ENCODE assay signal across 7 mouse cellular contexts in genomic region chr11:110399240-110400150, GRCm38 (mm10). TPM values are rescaled to one million over a fixed set of nuclear protein-coding genes. Genes with fewer than 3 reads are reported as not detected.
DNase-seq lines count a peak whose midpoint lies in the region; ATAC-seq and TF ChIP-seq lines count a peak whose summit lies in the region.

No protein-coding gene starts in this region.

- H3K9ac ChIP-seq in limb, embryonic 12.5 days (replicated peaks): peak overlapping the region; percentile 68

- TF ChIP-seq CTCF in spleen, adult 2 months (IDR thresholded peaks at IDR 0.05; ENCODE audit: extremely low read depth, insufficient read depth, insufficient read length, insufficient replicate concordance): no peak
- TF ChIP-seq CTCF in small intestine, adult 2 months (IDR thresholded peaks at IDR 0.05; ENCODE audit: extremely low read depth, insufficient read length, insufficient replicate concordance, low read depth, low read length): no peak

- no peak for DNase-seq in spleen, adult 2 months (ENCODE audit: low read depth in 1 of 2, low spot score in 2 of 2)
- DNase-seq in spleen, adult 12 weeks (ENCODE audit: low spot score): no peak
- no peak for DNase-seq in layer of hippocampus, postnatal 10 days (ENCODE audit: low spot score in 2 of 2)
- no peak for DNase-seq in cerebellum, postnatal 14 days

- no peak for TF ChIP-seq POLR2A in spleen, adult 2 months (IDR thresholded peaks at IDR 0.05; ENCODE audit: low read depth, low read length)
- TF ChIP-seq POLR2A in small intestine, adult 2 months (IDR thresholded peaks at IDR 0.05; ENCODE audit: low read depth, low read length): no peak

- H3K27me3 ChIP-seq in spleen, adult 2 months (ENCODE audit: control insufficient read depth, insufficient read depth, low read length): no peaks in the 10 kb centered on the region
- H3K27me3 ChIP-seq in limb, embryonic 12.5 days: no peaks in the 10 kb centered on the region
- no peaks in the 10 kb centered on the region for H3K27me3 ChIP-seq in small intestine, adult 2 months (ENCODE audit: control insufficient read depth, insufficient read depth, low read length)

- H3K4me2 ChIP-seq in limb, embryonic 12.5 days: peak overlapping the region; percentile 79

- H3K9me3 ChIP-seq in limb, embryonic 12.5 days: no peaks in the 10 kb centered on the region

- WGBS in spleen, adult 2 months: 1% methylated on average over 15 of the region's 15 CpGs
- WGBS in limb, embryonic 12.5 days: 12% methylated on average over 15 of the region's 15 CpGs
- 1% methylated on average over 15 of the region's 15 CpGs for WGBS in small intestine, adult 2 months

- H3K4me1 ChIP-seq in spleen, adult 2 months (ENCODE audit: control insufficient read depth, insufficient read depth, insufficient read length): no peaks in the 10 kb centered on the region
- peaks cover 22% of the 10 kb centered on the region for H3K4me1 ChIP-seq in limb, embryonic 12.5 days (replicated peaks)
- H3K4me1 ChIP-seq in small intestine, adult 2 months (ENCODE audit: control insufficient read depth, insufficient read depth, insufficient read length, low read length): peaks cover 5% of the 10 kb centered on the region; the same call in 1 of the 2 replicates

- H3K4me3 ChIP-seq in spleen, adult 2 months (ENCODE audit: extremely low read depth, insufficient read depth, insufficient read length): peak overlapping the region; percentile 67
- H3K4me3 ChIP-seq in limb, embryonic 12.5 days (replicated peaks): peak overlapping the region; percentile 60
- peak overlapping the region; percentile 87 for H3K4me3 ChIP-seq in small intestine, adult 2 months (ENCODE audit: low read depth, low read length)

- no peaks in the 10 kb centered on the region for H3K36me3 ChIP-seq in spleen, adult 2 months (ENCODE audit: control insufficient read depth, insufficient read depth, low read length)
- H3K36me3 ChIP-seq in limb, embryonic 12.5 days: no peaks in the 10 kb centered on the region
- no peaks in the 10 kb centered on the region for H3K36me3 ChIP-seq in small intestine, adult 2 months (ENCODE audit: control insufficient read depth, insufficient read depth, low read length)

- 0 out of 2 replicates have a peak, but pooled peaks have one; percentile 28 for ATAC-seq in erythroblast, adult 5-6 weeks (replicated peaks; ENCODE audit: low FRiP score, poor library complexity, severe bottlenecking)
- peak; percentile 16; the same call in 1 of the 2 replicates for ATAC-seq in limb, embryonic 12.5 days (ENCODE audit: insufficient number of reproducible peaks, insufficient read depth, low FRiP score, low TSS enrichment, low read depth)

- no peak overlapping the region for H3K27ac ChIP-seq in spleen, adult 2 months (ENCODE audit: insufficient read depth, low read length)
- H3K27ac ChIP-seq in limb, embryonic 12.5 days: peak overlapping the region; percentile 75
- H3K27ac ChIP-seq in small intestine, adult 2 months (ENCODE audit: insufficient read depth, low read depth, low read length): peak overlapping the region; percentile 43

RNA-seq across cellular contexts. Expression of gene Map2k6, which starts 0.6 kb away (rescaled TPM):
- polyA plus RNA-seq in spleen, adult 2 months (2012; rRNA removed): 2.1 and 2.8 TPM in 2 replicates
- 0.63 and 0.77 TPM in 2 replicates for total RNA-seq in erythroblast, adult 5-6 weeks (2015; ENCODE audit: low replicate concordance)
- total RNA-seq in erythroblast, adult 5-6 weeks (2017; ENCODE audit: low replicate concordance): 1.5 and 4.6 TPM in 2 replicates
- 49.2 TPM in 2 replicates for polyA plus RNA-seq in limb, embryonic 12.5 days (2016; fragmentation: Nextera tagmentation; extraction: Ambion mirVana)
- 0.43 and 1.5 TPM in 2 replicates for polyA plus RNA-seq in small intestine, adult 2 months (2012; rRNA removed)
- total RNA-seq in layer of hippocampus, postnatal 10 days (2021): 10 to 100 TPM; 28.8 to 31.1 TPM

Comparison
In these comparisons a context has a peak if more than half of its experiments do, and no peak if none do; other contexts are left out.
1. RNA of gene Map2k6, which starts 0.6 kb away (polyA plus RNA-seq): 49.2 TPM in limb, embryonic 12.5 days; 2.1 to 2.8 TPM in spleen, adult 2 months and 0.43 to 1.5 TPM in small intestine, adult 2 months; every median in the first group is over 10 times any median in the second.
2. Peak in every context shown above with its lines, with median percentiles within 50 percentile points of each other: H3K4me3 ChIP-seq.